Mouse (Mus musculus) ES-Bruce4 (cell line): ENCODE results near the gene Galm.

ENCODE experiments used
- CTCF ChIP-seq: IDR thresholded peaks from one replicate; pipeline ENCODE4 v1.8.1; 2011; ENCODE audit warnings: low read depth, low read length
- EP300 ChIP-seq: IDR thresholded peaks from 2 replicates; pipeline ENCODE4 v1.6.1; 2011; ENCODE audit warnings: low read depth, low read length; ENCODE audit not compliant: insufficient read depth

DNA sequence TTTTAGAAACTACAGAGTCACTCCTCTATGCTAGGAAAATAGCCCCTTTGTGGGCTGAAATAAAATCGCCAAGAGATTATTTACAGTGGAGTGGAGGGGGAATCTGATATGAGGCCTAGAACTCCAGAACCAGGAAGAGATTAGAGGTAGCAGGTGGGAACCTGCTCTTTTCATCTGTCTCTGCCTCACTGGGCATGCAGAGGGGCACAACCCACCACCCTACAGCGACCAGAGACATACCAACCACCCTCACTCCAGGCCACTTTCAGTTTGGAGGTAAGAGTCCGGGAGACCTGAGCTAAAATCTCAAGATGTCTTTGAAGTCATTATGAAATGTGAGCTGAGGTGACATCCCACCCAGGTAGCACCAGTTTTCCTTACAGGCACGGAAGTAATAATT, 2.1 kb downstream of the Galm start:
- TF ChIP-seq CTCF, result no peak
- TF ChIP-seq EP300, result no peak
